Mouse (Mus musculus): ENCODE measurements at regions not wholly inside any gene's neighbourhood (a gene's known extent, or its start where the extent isn't known, plus 50 kb on each side); places are given as distances from the start of the nearest gene placed in this dataset.

DNA sequence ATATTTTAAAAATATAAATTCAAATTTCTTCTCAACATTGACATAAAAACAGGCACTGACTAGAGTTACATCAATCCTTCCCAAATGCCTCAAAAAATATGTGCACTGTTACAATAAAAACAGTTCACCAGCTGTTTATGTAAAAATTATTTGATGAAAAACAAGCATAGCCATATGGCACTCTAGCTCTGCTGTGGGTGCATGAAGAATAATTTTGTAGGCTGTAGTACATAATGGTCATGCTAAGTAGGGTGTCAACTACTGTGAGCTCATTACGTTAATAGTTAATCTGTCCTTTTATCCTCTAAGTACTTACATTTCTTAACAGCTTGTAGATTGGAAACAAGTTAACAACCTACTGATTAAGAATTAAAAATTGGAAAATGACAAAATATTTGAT lies 56.5 kb downstream of the Pet2 start:
- DNase-seq, result peak; percentile 0

Data from retina, postnatal 1 day (tissue).